Mouse (Mus musculus) bone marrow macrophage, adult 2 months (primary cell): ENCODE results near the gene Bmi1. TPM values are rescaled to one million over a fixed set of nuclear protein-coding genes. Genes with fewer than 3 reads are reported as not detected.

Source experiments
- H3K27ac ChIP-seq: 2 replicates; pipeline ENCODE4 v1.5.1; 2012; ENCODE audit warnings: low read depth, low read length; ENCODE audit not compliant: insufficient read depth
- H3K4me1 ChIP-seq: 2 replicates; pipeline ENCODE4 v1.6.1; 2012; ENCODE audit warnings: low read length; ENCODE audit not compliant: control insufficient read depth, insufficient read depth
- H3K4me3 ChIP-seq: 2 replicates; pipeline ENCODE4 v1.5.1; 2012; ENCODE audit warnings: mild to moderate bottlenecking, low read length, moderate library complexity; ENCODE audit not compliant: insufficient read depth
- CTCF ChIP-seq: IDR thresholded peaks from 2 replicates; pipeline ENCODE4 v1.5.1; 2012; ENCODE audit warnings: low read depth, mild to moderate bottlenecking, low read length, moderate library complexity
- POLR2A ChIP-seq: IDR thresholded peaks from 2 replicates; pipeline ENCODE4 v1.6.1; 2012; ENCODE audit warnings: mild to moderate bottlenecking, low read depth, low read length, borderline replicate concordance
- polyA plus RNA-seq: library from polyadenylated mRNA; stranded (reverse); fragments of >200 nt; gene quantifications from 2 replicates; pipeline ENCODE4 v1.2.4, GENCODE M21; 2012; ENCODE audit not compliant: missing spikeins, insufficient read depth, insufficient read length

Gene Bmi1
- polyA plus RNA-seq = 22.4 and 24.6 TPM in 2 replicates

DNA sequence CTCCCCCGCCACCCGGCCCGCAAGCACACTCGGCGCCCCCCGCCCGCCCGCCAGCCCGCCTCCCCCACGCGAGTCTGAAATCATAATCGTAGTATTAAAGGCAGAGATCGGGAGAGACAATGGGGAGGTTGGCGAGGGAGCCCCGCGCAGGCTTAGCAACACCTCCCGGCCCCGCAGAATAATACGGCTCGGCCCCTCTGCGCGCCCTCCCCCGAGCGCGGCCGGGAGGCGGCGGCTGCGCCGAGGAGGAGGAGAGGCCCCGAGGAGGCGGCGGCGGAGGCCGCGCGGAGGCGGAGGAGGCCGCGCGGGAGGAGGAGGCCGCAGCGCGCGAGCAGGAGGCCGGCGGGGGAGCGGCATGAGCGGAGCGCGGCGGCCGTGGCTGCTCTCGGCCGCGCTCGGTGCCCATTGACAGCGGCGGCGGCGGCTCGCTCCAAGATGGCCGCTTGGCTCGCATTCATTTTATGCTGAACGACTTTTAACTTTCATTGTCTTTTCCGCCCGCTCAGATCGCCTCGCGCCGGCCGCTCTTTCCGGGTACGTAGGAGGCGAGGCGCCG is at the start of gene Bmi1:
Bmi1 (plus strand) TSS at position 83 of the 556 bp plus-strand sequence.
- H3K27ac ChIP-seq = peak within 1 kb of the TSS; percentile 70
- peak within 1 kb of the TSS; percentile 73 for H3K4me3 ChIP-seq
- TF ChIP-seq CTCF (no peak), POLR2A (no peak)
- peaks cover 6% of the 10 kb centered on the region for H3K4me1 ChIP-seq

DNA sequence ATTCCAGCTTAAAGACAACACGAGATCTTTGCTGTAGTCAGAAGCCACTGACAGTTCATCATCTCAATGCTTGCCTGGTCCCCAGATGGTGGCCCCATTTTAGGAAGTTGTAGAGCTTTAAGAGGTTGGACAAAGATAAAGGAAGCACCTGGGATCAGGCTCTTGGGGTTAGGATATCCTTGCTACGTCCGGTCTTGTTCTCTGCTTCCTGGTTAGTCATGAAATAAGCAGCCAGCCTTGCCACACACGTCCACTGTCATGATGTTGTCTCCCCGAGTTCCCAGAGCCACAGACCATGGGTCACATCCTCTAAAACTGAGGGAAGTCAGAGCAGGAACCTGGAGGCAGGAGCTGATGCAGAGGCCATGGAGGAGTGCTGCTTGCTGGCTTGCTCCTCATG is 46.3 kb upstream of the Bmi1 start:
- no peak for TF ChIP-seq CTCF
- TF ChIP-seq POLR2A = no peak
- no peak overlapping the region for H3K27ac ChIP-seq
- H3K4me1 ChIP-seq = no peaks in the 10 kb centered on the region
- no peak overlapping the region for H3K4me3 ChIP-seq

DNA sequence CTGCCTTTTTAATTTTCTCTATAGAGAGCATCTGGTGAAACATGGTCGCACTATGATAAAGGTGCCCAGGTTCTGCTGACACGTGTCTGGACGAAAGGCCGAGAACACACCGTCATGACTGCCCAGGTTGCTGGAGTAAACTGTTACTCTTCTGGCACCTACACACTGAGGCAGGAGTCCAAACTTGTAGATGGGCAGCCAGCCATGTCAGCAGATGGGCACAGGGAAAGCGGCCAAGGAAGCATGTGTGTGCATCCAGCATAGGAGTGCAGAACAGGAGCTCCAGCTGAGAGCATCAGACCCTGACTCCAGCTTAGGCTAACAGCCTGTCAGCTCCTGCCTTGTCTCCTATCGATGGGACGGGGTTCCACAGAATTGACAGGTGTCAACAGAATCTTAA is 41.8 kb upstream of the Bmi1 start:
- H3K27ac ChIP-seq = no peak overlapping the region
- no peak overlapping the region for H3K4me3 ChIP-seq

DNA sequence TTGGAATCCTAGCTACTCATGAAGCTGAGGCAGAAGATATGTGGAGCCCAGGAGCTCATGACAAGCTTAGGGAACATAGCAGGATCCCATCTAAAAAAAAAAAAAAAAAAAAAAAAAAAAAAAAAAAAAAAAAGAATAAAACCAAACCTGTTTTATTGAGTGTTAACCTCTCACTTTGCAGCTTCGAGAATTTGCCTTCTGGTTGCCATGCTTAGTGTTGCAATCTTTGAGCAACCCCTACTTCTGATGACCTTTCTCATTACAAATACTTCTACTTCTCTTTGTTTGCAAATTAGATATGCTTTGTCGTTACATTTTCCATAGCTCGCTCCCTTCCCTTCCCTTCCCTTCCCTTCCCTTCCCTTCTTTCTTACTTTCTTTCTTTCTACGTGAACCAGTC is 28.3 kb upstream of the Bmi1 start:
- H3K27ac ChIP-seq = no peak overlapping the region
- no peak overlapping the region for H3K4me3 ChIP-seq
- H3K4me1 ChIP-seq = no peaks in the 10 kb centered on the region
- TF ChIP-seq POLR2A (no peak), CTCF (no peak)

More for the DNA sequence above, 41.8 kb upstream of the Bmi1 start:
- no peaks in the 10 kb centered on the region for H3K4me1 ChIP-seq
- TF ChIP-seq POLR2A (no peak), CTCF (no peak)

DNA sequence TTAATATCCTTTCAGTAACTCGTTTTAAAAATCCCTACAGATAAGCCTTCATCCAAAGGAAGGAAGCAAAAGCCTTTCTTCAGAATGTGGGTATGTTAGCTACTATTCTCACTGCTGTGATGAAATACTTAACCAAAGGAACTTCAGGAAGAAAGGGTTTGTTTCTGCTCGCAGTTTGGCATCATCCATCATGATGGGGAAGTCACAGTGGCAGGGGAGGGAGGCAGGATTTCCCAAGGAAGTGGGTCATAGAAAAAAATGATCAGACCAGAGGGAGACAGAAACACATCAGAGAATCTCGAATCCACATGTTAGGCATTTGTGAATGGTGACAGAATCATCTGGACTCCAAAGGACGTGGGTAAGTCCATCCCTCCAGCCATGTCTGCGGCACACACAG is 22.0 kb upstream of the Bmi1 start:
- Histone ChIP-seq H3K27ac (no peak overlapping the region), H3K4me1 (peaks cover 5% of the 10 kb centered on the region), H3K4me3 (no peak overlapping the region)
- TF ChIP-seq CTCF = no peak
- TF ChIP-seq POLR2A = no peak

DNA sequence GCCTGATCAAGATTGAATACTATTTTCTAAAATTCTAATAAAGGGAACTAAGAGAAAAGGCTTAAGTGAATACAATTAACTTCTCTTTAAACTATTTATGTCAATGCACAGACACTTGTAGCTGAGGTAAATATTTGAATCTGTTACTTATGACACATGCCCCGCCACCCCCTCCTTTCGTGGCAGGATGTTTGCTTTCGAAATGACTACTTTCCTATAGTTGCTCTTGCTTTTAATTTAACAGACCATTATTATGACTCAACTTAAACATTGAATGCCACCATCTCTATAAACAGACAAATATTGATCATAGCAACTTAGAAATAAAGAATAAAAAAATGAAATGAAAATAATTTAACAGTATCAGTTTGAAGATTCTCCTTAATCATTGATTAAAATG is 12.8 kb upstream of the Bmi1 start:
- H3K4me3 ChIP-seq = no peak overlapping the region
- no peak for TF ChIP-seq POLR2A
- no peak for TF ChIP-seq CTCF
- no peak overlapping the region for H3K27ac ChIP-seq
- H3K4me1 ChIP-seq = no peaks in the 10 kb centered on the region

DNA sequence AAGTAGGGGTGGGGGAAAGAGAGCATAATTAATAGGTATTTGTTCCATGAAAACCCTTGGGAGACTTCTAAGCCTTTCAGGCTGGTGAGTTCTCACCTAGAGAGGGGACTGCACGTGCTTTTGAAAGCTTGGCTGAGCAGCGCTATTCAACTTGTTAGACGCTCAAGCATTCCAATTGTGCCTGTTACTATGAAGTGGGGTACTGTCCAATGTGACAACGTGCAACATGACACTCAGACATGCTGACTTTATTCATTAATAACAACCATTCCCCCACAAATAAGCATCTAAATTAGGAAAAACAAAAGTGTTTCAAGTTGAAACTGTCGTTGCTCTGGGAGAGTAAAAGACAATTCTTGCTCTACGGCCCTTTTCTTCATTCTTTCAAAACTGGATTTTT is 5.8 kb upstream of the Bmi1 start:
- TF ChIP-seq POLR2A (no peak), CTCF (no peak)
- Histone ChIP-seq H3K4me1 (peaks cover 4% of the 10 kb centered on the region; the same call in 1 of the 2 replicates), H3K4me3 (no peak overlapping the region), H3K27ac (no peak overlapping the region)

DNA sequence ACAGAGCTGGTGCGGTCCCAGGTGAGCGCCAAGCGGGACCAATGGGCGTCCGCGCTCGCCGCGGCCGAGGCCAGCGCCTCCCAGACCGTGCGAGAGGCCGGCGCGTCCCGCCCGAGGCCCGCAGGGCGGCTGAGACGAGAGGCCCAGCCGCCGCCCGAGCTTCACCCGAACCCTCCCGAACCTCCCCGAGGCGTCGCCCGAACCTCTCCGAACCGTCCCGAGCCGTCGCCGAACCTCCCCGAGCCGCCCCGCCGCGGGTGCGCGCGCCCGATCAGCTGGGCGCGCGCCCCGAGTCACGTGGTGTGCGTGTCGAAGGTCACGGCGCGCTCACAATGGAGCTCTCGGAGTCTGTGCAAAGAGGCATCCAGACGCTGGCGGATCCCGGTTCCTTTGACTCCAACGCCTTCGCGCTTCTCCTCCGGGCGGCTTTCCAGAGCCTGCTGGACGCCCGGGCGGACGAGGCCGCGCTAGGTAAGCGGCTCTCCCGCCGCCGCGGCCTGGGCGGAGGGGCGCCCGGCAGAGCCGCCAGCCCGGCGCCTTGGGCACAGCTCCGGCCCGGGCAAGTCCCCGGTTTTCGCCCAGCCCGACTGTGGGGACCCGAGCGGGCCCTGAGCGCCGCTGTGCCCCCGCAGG is 4.6 kb upstream of the Bmi1 start, which contains the start of gene Commd3:
Commd3 (plus strand) TSS at position 252 of the 633 bp plus-strand sequence.
- no peak for TF ChIP-seq CTCF
- no peak for TF ChIP-seq POLR2A

DNA sequence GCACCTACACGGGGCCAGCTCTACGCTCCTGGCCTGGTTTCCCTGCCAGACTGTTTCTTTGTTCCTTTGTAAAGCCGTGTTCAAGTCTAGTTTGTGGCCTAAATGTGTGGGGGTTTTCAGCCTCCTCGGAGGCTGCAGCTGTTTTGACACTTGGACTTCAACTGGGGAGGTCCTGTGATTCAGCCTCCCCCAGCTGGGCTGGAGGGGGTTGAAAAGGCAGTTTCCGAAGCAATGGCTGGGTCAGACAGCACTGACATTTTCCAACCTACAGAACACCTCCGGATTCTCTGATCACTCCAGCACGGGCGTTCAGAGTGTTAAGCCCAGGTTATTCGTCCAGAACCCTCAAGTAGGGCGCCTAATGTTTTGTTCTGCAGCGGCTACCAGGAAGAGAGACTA is 4.1 kb upstream of the Bmi1 start:
- TF ChIP-seq CTCF = no peak
- TF ChIP-seq POLR2A = no peak
- H3K4me3 ChIP-seq = peak overlapping the region; percentile 80
- H3K4me1 ChIP-seq = peaks cover 4% of the 10 kb centered on the region; the same call in 1 of the 2 replicates
- H3K27ac ChIP-seq = peak overlapping the region; percentile 81

More for the DNA sequence above, 4.6 kb upstream of the Bmi1 start, which contains the start of gene Commd3:
- peak within 1 kb of the TSS; percentile 80 for H3K4me3 ChIP-seq
- H3K27ac ChIP-seq = peak within 1 kb of the TSS; percentile 81
- peaks cover 4% of the 10 kb centered on the region; the same call in 1 of the 2 replicates for H3K4me1 ChIP-seq

DNA sequence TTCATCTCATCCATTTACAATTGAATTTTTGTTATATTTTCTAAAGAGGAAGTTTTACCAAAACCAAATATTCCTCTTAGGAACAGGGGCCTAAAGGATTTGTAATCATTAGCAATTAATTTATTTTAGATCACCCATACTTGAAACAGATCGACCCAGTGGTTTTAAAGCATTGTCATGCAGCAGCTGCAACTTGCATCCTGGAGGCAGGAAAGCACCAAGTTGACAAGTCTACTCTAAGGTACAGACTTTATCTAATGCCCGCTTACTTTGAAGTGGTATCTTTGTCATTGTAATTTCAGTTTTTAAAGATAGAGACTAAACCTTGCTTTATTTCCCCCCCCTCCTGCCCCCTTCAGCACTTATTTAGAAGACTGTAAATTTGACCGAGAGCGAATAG is 3.1 kb upstream of the Bmi1 start:
- Histone ChIP-seq H3K4me3 (no peak overlapping the region), H3K27ac (no peak overlapping the region), H3K4me1 (peaks cover 4% of the 10 kb centered on the region; the same call in 1 of the 2 replicates)
- TF ChIP-seq CTCF (no peak), POLR2A (no peak)
